Mouse (Mus musculus): ENCODE data around the gene Dmgdh. TPM values are rescaled to one million over a fixed set of nuclear protein-coding genes. Genes with fewer than 3 reads are reported as not detected.

Gene Dmgdh
- total and polyA plus RNA-seq, 3 experiments = 0.20 to 0.27 TPM; not detected in 1

GRCm38 (mm10) chr13:93667586-93667985, 6.6 kb upstream of the Dmgdh start:
- in situ Hi-C loops (cut with MboI; ENCODE audit: low pct_ligation_motif_present, low pct_unique_long_range_greater_than_20kb, low sequenced_read_pairs) = no loop called here
- no peak overlapping the region for H3K9ac ChIP-seq (ENCODE audit: insufficient read depth, low read depth)
- no peaks in the 10 kb centered on the region for H3K4me1 ChIP-seq (ENCODE audit: control insufficient read depth in 1 of 2, insufficient read depth in 2 of 2)
- H3K79me2 ChIP-seq (replicated peaks; ENCODE audit: control insufficient read depth, extremely low read depth, insufficient read depth, poor library complexity, severe bottlenecking) = no peaks in the 10 kb centered on the region
- no peak overlapping the region for H3K4me3 ChIP-seq (replicated peaks in 1 of 3; ENCODE audit: low read depth in 2 of 3, low read length in 2 of 3, poor library complexity in 1 of 3)
- no peaks in the 10 kb centered on the region for H3K27me3 ChIP-seq (replicated peaks)
- dilution Hi-C loops (cut with MboI; ENCODE audit: extremely low pct_ligation_motif_present, extremely low pct_unique_long_range_greater_than_20kb, low sequenced_read_pairs) = no loop called here
- H3K9me3 ChIP-seq (replicated peaks; ENCODE audit: low read length) = no peaks in the 10 kb centered on the region
- no peak overlapping the region for H3K27ac ChIP-seq (ENCODE audit: insufficient read depth, low read depth)
- DNase-seq (ENCODE audit: extremely low read depth) = no peak
- TF ChIP-seq MEF2A (IDR thresholded peaks at IDR 0.05; ENCODE audit: borderline replicate concordance, low read depth, low read length) (no peak), RCOR1 (conservative IDR thresholded peaks at IDR 0.05; ENCODE audit: low read depth, low read length) (no peak), RAD21 (IDR thresholded peaks at IDR 0.05; ENCODE audit: low read depth, low read length) (no peak), POLR2A (IDR thresholded peaks at IDR 0.05; ENCODE audit: low read depth, low read length) (no peak), SMC3 (IDR thresholded peaks at IDR 0.05; ENCODE audit: low read depth, low read length) (no peak), PAX5 (IDR thresholded peaks at IDR 0.05; ENCODE audit: low read length) (no peak), MAFK (IDR thresholded peaks at IDR 0.05; ENCODE audit: insufficient replicate concordance, low read length) (no peak), MAZ (IDR thresholded peaks at IDR 0.05; ENCODE audit: low read depth, low read length) (no peak), CHD2 (IDR thresholded peaks at IDR 0.05; ENCODE audit: low read length) (no peak), BHLHE40 (IDR thresholded peaks at IDR 0.05; ENCODE audit: low read depth, low read length) (no peak), IRF4 (IDR thresholded peaks at IDR 0.05; ENCODE audit: low read depth, low read length) (no peak), ETS1 (conservative IDR thresholded peaks at IDR 0.05; ENCODE audit: low read depth, low read length) (no peak), MAX (IDR thresholded peaks at IDR 0.05; ENCODE audit: low read length) (no peak), MXI1 (IDR thresholded peaks at IDR 0.05; ENCODE audit: low read depth, low read length) (no peak), JUN (IDR thresholded peaks at IDR 0.05; ENCODE audit: insufficient read depth, low read depth, low read length) (no peak), ZKSCAN1 (IDR thresholded peaks at IDR 0.05; ENCODE audit: borderline replicate concordance, low read depth, low read length) (no peak), CHD1 (IDR thresholded peaks at IDR 0.05; ENCODE audit: low read depth, low read length) (no peak), UBTF (IDR thresholded peaks at IDR 0.05; ENCODE audit: low read depth, low read length) (no peak)
- no peak overlapping the region for H3K4me2 ChIP-seq (ENCODE audit: insufficient read depth, low read depth, poor library complexity, severe bottlenecking)
- H3K36me3 ChIP-seq (replicated peaks in 1 of 2; ENCODE audit: control insufficient read depth in 1 of 2, insufficient read depth in 1 of 2, low read length in 1 of 2) = no peaks in the 10 kb centered on the region

- no peaks in the 10 kb centered on the region for H3K4me1 ChIP-seq (ENCODE audit: control insufficient read depth in 1 of 2, insufficient read depth in 2 of 2)
- in situ Hi-C loops (cut with MboI; ENCODE audit: low pct_ligation_motif_present, low pct_unique_long_range_greater_than_20kb, low sequenced_read_pairs) = no loop called here
- H3K27ac ChIP-seq (ENCODE audit: insufficient read depth, low read depth) = no peak overlapping the region
- no peaks in the 10 kb centered on the region for H3K27me3 ChIP-seq (replicated peaks)
- H3K36me3 ChIP-seq (replicated peaks in 1 of 2; ENCODE audit: control insufficient read depth in 1 of 2, insufficient read depth in 1 of 2, low read length in 1 of 2) = no peaks in the 10 kb centered on the region
- H3K9ac ChIP-seq (ENCODE audit: insufficient read depth, low read depth) = no peak overlapping the region
- H3K4me3 ChIP-seq (replicated peaks in 1 of 3; ENCODE audit: low read depth in 2 of 3, low read length in 2 of 3, poor library complexity in 1 of 3) = no peak overlapping the region
- TF ChIP-seq SMC3 (IDR thresholded peaks at IDR 0.05; ENCODE audit: low read depth, low read length) (no peak), USF2 (conservative IDR thresholded peaks at IDR 0.05; ENCODE audit: low read depth, low read length) (no peak), KAT2A (IDR thresholded peaks at IDR 0.05; ENCODE audit: insufficient replicate concordance, low read length) (no peak), NRF1 (IDR thresholded peaks at IDR 0.05; ENCODE audit: low read depth, low read length) (no peak), POLR2AphosphoS2 (IDR thresholded peaks at IDR 0.05; ENCODE audit: low read depth, low read length) (no peak), MAX (IDR thresholded peaks at IDR 0.05; ENCODE audit: low read length) (no peak), ZKSCAN1 (IDR thresholded peaks at IDR 0.05; ENCODE audit: borderline replicate concordance, low read depth, low read length) (no peak), USF1 (IDR thresholded peaks at IDR 0.05; ENCODE audit: low read depth, low read length) (no peak), ELF1 (IDR thresholded peaks at IDR 0.05; ENCODE audit: low read depth, low read length) (no peak), UBTF (IDR thresholded peaks at IDR 0.05; ENCODE audit: low read depth, low read length) (no peak)
- dilution Hi-C loops (cut with MboI; ENCODE audit: extremely low pct_ligation_motif_present, extremely low pct_unique_long_range_greater_than_20kb, low sequenced_read_pairs) = no loop called here
- no peak for DNase-seq (ENCODE audit: extremely low read depth)
- H3K9me3 ChIP-seq (replicated peaks; ENCODE audit: low read length) = no peaks in the 10 kb centered on the region
- H3K4me2 ChIP-seq (ENCODE audit: insufficient read depth, low read depth, poor library complexity, severe bottlenecking) = no peak overlapping the region
- H3K79me2 ChIP-seq (replicated peaks; ENCODE audit: control insufficient read depth, extremely low read depth, insufficient read depth, poor library complexity, severe bottlenecking) = no peaks in the 10 kb centered on the region
Observed at GRCm38 (mm10) chr13:93672371-93672770, 1.9 kb upstream of the Dmgdh start.

Measured in CH12.LX (cell line).